Mouse (Mus musculus): ENCODE measurements around the gene Itgb1bp1.

Gene Itgb1bp1

GRCm38 (mm10) chr12:21286243-21286622, at the start of gene Itgb1bp1:
Gene Itgb1bp1, minus strand, starts transcription at chr12:21286284.
- DNase-seq = peak; percentile 99

DNA sequence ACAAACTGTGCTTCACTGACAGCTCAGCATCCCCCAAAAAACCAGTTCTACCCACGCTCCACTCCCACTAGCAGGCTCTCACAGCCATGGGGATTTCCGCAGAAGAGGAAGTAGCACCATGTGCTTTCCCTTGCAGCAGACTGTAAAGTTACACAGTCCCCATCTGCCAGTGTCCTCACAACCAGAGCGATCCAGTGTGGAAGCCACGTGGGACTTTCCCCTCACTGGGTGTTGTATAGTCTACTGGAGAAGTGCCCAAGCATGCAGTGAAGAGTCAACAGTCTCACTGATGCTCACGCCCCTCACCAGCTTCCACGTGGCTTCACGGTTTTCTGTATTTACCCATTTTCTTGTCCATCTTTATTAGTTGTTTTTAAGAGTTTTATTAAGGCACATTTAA, 49.8 kb upstream of the Itgb1bp1 start:
- DNase-seq = peak; percentile 60

DNA sequence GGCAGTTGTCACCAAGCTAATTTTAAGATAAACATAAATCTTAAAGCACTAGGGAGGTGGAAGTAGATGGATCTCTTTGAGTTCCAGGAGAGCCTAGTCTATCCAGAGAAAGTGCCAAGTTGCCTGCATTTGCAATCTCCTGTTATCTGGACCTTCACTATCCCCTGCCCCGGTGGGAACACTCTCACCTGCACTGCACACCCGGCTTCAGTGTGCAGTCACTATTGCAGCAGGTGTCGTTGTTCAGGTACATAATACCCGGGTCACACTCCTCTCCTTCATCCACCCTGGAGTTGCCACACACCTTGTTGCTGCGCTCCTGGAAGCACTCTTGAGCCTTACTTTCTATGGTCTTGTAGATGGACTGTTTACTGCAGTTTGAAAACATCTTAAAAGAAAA, 47.7 kb upstream of the Itgb1bp1 start:
- no peak for DNase-seq

GRCm38 (mm10) chr12:21333021-21333420, 46.9 kb upstream of the Itgb1bp1 start:
- DNase-seq = no peak

GRCm38 (mm10) chr12:21331711-21332110, 45.6 kb upstream of the Itgb1bp1 start:
- DNase-seq = no peak

GRCm38 (mm10) chr12:21330961-21331576, 45.0 kb upstream of the Itgb1bp1 start:
- peak; percentile 56 for DNase-seq

DNA sequence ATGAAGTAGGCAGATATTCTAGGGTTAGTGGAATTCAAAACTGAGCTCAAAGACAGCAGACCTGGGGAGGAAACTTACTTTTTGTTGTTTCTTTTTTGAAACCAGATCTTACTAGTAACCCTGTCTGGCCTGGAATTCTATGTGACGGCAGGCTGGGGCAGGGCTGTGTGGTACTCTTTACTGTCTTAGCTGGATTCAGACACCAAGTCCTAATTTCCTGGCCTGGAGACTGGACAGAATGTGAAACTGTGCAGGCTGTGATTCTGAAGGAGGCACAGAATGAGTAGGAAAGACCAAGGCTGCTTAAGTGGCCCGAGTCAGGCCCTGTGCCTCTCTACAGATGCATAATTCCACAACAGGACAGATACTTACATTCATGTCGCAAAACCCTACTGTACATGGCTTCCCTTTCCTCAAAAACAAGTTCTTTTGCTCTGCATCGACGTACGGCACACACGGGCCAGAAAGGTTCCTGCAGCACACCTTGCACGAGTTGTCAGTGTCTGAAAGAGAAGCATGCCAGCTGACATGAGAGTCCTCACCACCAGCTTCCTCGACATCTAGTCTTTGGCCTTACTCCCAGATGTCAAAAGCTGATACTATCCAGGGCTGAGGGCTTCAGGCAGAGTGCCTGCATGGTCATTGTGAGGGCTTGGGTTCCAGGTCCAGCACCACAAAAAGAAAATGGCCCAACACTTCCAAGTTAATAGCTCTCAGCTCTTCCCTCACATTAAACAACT, 43.7 kb upstream of the Itgb1bp1 start:
- DNase-seq = no peak

- DNase-seq = no peak
These were observed 40.2 kb upstream of the Itgb1bp1 start for GRCm38 (mm10) chr12:21326325-21326724.

DNA sequence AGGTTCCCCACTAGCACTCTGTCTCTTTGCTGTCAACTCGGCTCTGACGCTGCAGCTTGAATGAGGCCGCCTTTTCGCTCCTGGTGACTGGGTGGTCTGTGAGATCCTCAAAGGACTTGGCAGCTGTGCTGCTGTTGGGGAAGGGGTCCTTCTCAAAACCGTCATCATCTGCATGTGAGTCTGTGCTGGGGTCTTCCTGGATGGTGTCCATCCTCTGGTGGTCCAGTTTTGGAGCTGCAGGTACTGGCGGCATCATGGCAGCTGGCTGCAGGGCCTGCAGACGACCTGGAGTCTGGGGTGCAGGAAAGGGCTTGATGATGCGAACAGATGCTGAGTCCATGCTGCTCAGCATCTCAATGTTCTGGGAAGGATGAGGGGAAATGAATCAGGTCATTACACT, 39.2 kb upstream of the Itgb1bp1 start:
- DNase-seq = no peak

GRCm38 (mm10) chr12:21324101-21324500, 38.0 kb upstream of the Itgb1bp1 start:
- no peak for DNase-seq

- DNase-seq = no peak
These were observed 36.8 kb upstream of the Itgb1bp1 start for GRCm38 (mm10) chr12:21322856-21323255.

DNA sequence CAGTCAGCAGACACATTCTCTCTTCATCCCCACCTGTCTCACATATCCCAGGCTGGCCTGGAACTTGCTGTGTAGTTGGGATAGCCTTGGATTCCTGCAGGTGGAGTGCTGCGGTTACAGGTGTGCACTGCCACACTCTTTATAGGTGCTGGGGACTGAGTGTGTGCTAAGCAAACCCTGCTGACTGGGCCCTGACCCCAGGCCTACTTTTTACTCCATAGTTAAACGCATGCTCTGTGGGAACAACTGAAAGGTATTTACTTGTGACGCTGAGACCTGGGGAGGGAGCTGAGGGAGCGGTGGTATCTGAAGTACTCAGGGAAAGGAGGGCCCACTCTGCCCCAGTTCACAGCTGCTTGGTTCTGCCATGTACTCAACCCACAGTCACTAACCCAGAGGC, 36.2 kb upstream of the Itgb1bp1 start:
- no peak for DNase-seq

GRCm38 (mm10) chr12:21321170-21321569, 35.1 kb upstream of the Itgb1bp1 start:
- no peak for DNase-seq

GRCm38 (mm10) chr12:21320317-21320716, 34.2 kb upstream of the Itgb1bp1 start:
- DNase-seq = no peak

- DNase-seq = peak; percentile 64
These were observed 32.2 kb upstream of the Itgb1bp1 start for GRCm38 (mm10) chr12:21318143-21318895.

DNA sequence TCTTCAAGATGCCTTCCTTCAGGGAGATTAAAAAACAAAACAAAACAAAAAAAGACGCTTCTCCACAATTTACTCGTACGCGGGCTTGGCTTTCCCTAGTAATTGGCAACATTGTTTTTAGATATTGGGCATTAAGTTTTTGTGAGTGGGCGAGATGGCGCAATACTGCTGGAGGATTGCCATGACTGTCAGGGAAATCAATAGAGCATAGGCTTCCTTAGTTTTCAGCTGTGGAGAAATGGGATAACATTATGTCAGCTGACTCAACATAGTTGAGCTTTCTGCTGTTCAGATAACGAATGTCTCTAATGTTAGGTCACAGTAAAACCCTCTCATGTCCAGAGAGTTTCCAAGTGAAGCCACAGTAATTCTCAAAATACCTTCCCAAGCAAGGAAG, 30.8 kb upstream of the Itgb1bp1 start:
- peak; percentile 15 for DNase-seq

DNA sequence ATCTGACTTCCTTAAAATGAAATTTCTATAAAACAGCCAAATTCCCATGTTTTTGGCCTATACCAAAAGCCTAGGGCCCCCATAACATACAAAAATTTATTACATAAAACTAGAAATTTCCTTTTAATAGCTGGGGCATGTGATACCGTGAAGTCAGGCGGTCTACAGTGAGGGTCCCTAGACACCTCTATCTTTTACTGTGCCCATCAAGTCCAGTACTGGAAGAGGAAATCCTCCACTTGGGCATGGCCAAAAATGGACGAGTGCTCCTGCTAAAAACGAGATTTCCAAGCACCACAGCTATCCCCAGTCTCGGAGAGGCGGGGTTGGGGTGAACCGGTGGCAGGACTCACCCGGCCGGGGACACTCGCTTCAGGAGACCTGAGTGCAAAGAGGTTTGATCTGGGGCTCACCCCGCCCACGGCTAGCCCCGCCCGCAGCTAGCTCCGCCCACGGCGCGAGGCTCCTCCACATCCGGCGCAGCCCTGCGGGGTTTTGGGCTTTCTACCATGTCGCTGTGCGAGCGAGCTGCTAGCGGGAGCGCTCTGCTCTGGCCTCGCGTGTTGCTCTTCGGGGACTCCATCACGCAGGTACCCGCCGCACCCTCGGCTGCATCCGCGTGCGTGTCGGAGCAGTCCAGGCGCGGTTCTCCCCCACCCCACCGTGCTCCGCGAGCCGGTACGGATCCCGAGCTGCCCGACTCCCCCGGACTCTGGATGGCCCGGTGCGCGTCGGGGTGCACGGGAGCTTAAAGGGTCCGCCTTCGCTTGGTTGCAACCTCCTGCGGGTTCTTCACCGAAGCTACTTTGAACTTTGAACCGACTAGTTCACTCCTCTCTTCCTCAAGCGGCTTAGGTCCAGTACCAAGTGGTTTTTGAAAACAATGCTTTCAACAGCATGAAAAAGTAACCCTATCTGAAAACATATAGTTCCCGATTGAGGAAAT, 30.1 kb upstream of the Itgb1bp1 start, which contains the start of gene Iah1:
Gene Iah1, plus strand, starts transcription at position 467 of the 946 bp plus-strand sequence.
- peak; percentile 85 for DNase-seq

DNA sequence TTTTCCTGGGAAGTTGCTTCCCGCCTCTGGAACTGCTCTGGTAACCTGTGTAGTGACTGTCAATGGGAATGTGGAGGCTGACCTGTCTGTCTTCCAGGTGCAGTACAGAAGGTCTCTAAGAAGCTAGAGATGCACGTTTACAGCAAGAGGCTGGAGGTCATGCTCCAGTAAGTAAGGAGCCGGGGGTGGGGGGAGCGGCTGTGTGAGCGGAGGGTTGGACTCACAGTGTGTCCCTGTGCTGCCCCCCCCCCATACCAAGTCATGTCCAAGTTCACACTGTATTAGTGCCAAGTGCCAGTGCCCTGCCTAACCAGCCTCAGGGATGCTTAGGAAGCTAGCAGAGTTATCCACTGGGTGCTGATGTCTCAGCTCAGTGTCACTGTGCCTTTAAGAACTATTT, 26.1 kb upstream of the Itgb1bp1 start:
- DNase-seq = no peak

GRCm38 (mm10) chr12:21306721-21307120, 20.6 kb upstream of the Itgb1bp1 start:
- no peak for DNase-seq

DNA sequence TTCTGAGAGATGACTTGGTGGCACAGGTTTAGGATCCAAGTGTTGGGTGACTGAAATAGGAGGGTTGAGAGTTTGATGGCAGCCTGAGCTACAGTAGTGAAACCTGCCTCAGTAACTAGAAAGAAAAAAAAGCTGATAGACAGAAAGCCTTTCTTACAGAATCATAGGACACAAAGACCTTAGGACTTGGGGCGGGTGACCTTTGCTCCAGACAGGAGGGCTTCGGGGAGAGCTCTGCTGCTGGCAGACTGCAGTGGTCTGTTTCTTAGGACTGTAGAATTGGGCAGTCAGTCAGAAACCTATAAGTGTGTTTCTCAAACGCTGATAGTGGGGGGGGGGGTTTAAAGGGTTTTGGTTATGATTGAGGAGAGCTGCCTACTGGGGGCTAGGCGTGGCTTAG, 19.7 kb upstream of the Itgb1bp1 start:
- no peak for DNase-seq

DNA sequence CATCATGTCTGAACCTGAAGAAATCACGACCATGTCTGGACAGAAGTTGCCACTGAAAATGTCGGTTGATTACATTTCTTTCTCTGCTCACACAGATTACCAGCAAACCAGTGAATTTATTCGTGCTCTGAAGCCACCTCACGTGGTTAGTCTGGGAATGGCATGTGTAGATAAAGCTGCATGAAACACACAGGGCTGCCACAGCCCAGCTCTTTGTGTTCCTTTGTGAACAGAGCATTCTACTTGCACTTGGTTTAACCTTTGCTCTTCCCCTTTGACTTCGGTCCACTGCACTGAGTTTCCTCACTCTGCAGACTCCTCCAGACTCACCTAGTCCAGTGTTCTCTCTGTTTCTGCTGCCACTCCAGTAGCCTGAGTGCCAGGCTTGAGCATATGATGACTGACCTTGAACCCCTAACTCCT, 16.3 kb upstream of the Itgb1bp1 start:
- no peak for DNase-seq

DNA sequence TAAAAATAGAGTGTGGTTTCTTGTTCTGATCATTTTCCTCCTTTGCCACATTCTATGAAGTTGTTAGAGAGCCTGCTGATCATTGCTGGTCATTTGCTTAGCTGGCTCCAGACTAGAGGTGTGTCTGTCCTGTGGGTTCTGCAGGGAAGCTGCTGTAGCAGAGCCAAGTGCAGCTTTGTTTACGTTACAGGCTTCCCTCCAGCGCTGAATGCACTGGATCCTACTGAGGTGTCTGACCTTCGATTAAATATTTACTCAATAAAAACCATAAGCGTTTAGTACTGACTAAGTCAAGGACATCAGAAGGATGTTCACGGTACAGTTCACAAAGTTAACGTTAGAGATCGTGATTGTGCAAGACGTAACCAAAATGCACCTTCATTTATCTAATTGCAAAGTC, 15.8 kb upstream of the Itgb1bp1 start:
- no peak for DNase-seq

DNA sequence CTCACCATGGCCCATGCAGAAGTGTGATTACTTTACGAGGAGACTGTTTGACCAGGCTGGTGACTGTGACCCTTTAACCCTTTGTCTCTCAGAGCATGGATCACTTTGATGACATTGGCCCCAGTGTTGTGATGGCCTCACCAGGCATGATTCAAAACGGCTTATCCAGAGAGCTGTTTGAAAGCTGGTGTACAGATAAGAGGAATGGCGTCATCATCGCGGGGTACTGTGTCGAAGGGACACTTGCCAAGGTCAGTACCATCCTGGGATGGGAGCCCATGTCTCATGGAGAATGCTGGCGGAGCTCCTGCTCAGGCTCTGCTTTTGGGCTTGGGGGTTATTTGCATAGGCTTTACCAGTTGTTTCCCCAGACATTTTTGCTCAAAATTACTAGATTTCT, 15.2 kb upstream of the Itgb1bp1 start:
- DNase-seq = no peak
